Mouse (Mus musculus) ES-Bruce4 (cell line): Measurements from ENCODE around the gene Pitpnm3.

ENCODE experiments used
- CTCF ChIP-seq: IDR thresholded peaks from one replicate; pipeline ENCODE4 v1.8.1; 2011; ENCODE audit warnings: low read depth, low read length
- EP300 ChIP-seq: IDR thresholded peaks from 2 replicates; pipeline ENCODE4 v1.6.1; 2011; ENCODE audit warnings: low read depth, low read length; ENCODE audit not compliant: insufficient read depth
- POLR2A ChIP-seq: IDR thresholded peaks from one replicate; pipeline ENCODE4 v1.8.1; 2011; ENCODE audit warnings: low read length; ENCODE audit not compliant: insufficient read depth

- TF ChIP-seq CTCF (no peak), EP300 (no peak), POLR2A (no peak)
Observed at GRCm38 (mm10) chr11:72175966-72176365, 40.4 kb upstream of the Pitpnm3 start.
